Mouse (Mus musculus): ENCODE results near the gene Dynll1. TPM values are rescaled to one million over a fixed set of nuclear protein-coding genes. Genes with fewer than 3 reads are reported as not detected.

The Dynll1 gene
- polyA plus RNA-seq, 1 experiment, result 78.1 TPM

- TF ChIP-seq POLR2A (IDR thresholded peaks at IDR 0.05; ENCODE audit: low read depth, low read length) (no peak), CTCF (IDR thresholded peaks at IDR 0.05; ENCODE audit: extremely low read depth, insufficient read length, insufficient replicate concordance, low read depth, low read length) (no peak)
- 0 out of 2 replicates have a peak overlapping the region, but pooled peaks have one; percentile 2 for H3K4me3 ChIP-seq (ENCODE audit: low read depth, low read length)
- no peaks in the 10 kb centered on the region for H3K27me3 ChIP-seq (ENCODE audit: control insufficient read depth, insufficient read depth, low read length)
- no peak overlapping the region for H3K27ac ChIP-seq (ENCODE audit: insufficient read depth, low read depth, low read length)
- WGBS, result 7% methylated on average over 7 of the region's 7 CpGs
- H3K36me3 ChIP-seq (ENCODE audit: control insufficient read depth, insufficient read depth, low read length), result peaks cover 25% of the 10 kb centered on the region
- peaks cover 5% of the 10 kb centered on the region; the same call in 1 of the 2 replicates for H3K4me1 ChIP-seq (ENCODE audit: control insufficient read depth, insufficient read depth, insufficient read length, low read length)
Observed at GRCm38 (mm10) chr5:115340007-115340406, 39.2 kb upstream of the Dynll1 start.

- Histone ChIP-seq H3K36me3 (ENCODE audit: control insufficient read depth, insufficient read depth, low read length) (peaks cover 38% of the 10 kb centered on the region), H3K4me3 (ENCODE audit: low read depth, low read length) (no peak overlapping the region), H3K27me3 (ENCODE audit: control insufficient read depth, insufficient read depth, low read length) (no peaks in the 10 kb centered on the region), H3K4me1 (ENCODE audit: control insufficient read depth, insufficient read depth, insufficient read length, low read length) (no peaks in the 10 kb centered on the region), H3K27ac (ENCODE audit: insufficient read depth, low read depth, low read length) (peak overlapping the region; percentile 56; the same call in 1 of the 2 replicates)
- TF ChIP-seq POLR2A (IDR thresholded peaks at IDR 0.05; ENCODE audit: low read depth, low read length) (no peak), CTCF (IDR thresholded peaks at IDR 0.05; ENCODE audit: extremely low read depth, insufficient read length, insufficient replicate concordance, low read depth, low read length) (no peak)
- WGBS, result 73% methylated on average over 3 of the region's 3 CpGs
Observed at GRCm38 (mm10) chr5:115333626-115334025, 32.8 kb upstream of the Dynll1 start.

- no peaks in the 10 kb centered on the region for H3K27me3 ChIP-seq (ENCODE audit: control insufficient read depth, insufficient read depth, low read length)
- H3K4me3 ChIP-seq (ENCODE audit: low read depth, low read length), result no peak overlapping the region
- no peak overlapping the region for H3K27ac ChIP-seq (ENCODE audit: insufficient read depth, low read depth, low read length)
- H3K4me1 ChIP-seq (ENCODE audit: control insufficient read depth, insufficient read depth, insufficient read length, low read length), result peaks cover 3% of the 10 kb centered on the region
- H3K36me3 ChIP-seq (ENCODE audit: control insufficient read depth, insufficient read depth, low read length), result peaks cover 38% of the 10 kb centered on the region
- WGBS, result 80% methylated on average over 9 of the region's 9 CpGs
- TF ChIP-seq CTCF (IDR thresholded peaks at IDR 0.05; ENCODE audit: extremely low read depth, insufficient read length, insufficient replicate concordance, low read depth, low read length), result no peak
- no peak for TF ChIP-seq POLR2A (IDR thresholded peaks at IDR 0.05; ENCODE audit: low read depth, low read length)
Observed at GRCm38 (mm10) chr5:115330955-115331354, 30.2 kb upstream of the Dynll1 start.

GRCm38 (mm10) chr5:115327610-115328548, 27.1 kb upstream of the Dynll1 start:
- WGBS, result 1% methylated on average over 53 of the region's 55 CpGs
- H3K36me3 ChIP-seq (ENCODE audit: control insufficient read depth, insufficient read depth, low read length), result peaks cover 15% of the 10 kb centered on the region
- TF ChIP-seq CTCF (IDR thresholded peaks at IDR 0.05; ENCODE audit: extremely low read depth, insufficient read length, insufficient replicate concordance, low read depth, low read length) (no peak), POLR2A (IDR thresholded peaks at IDR 0.05; ENCODE audit: low read depth, low read length) (no peak)
- peaks cover 3% of the 10 kb centered on the region for H3K4me1 ChIP-seq (ENCODE audit: control insufficient read depth, insufficient read depth, insufficient read length, low read length)
- H3K4me3 ChIP-seq (ENCODE audit: low read depth, low read length), result peak overlapping the region; percentile 81
- no peaks in the 10 kb centered on the region for H3K27me3 ChIP-seq (ENCODE audit: control insufficient read depth, insufficient read depth, low read length)
- H3K27ac ChIP-seq (ENCODE audit: insufficient read depth, low read depth, low read length), result no peak overlapping the region

- H3K4me1 ChIP-seq (ENCODE audit: control insufficient read depth, insufficient read depth, insufficient read length, low read length), result peaks cover 3% of the 10 kb centered on the region
- H3K27me3 ChIP-seq (ENCODE audit: control insufficient read depth, insufficient read depth, low read length), result no peaks in the 10 kb centered on the region
- whole genome bisulfite sequencing, result under 1% methylated on average over 92 of the region's 97 CpGs
- H3K27ac ChIP-seq (ENCODE audit: insufficient read depth, low read depth, low read length), result peak within 1 kb of the TSS; percentile 82
- H3K4me3 ChIP-seq (ENCODE audit: low read depth, low read length), result peak within 1 kb of the TSS; percentile 81
- TF ChIP-seq POLR2A (IDR thresholded peaks at IDR 0.05; ENCODE audit: low read depth, low read length), result peak; percentile 56
- TF ChIP-seq CTCF (IDR thresholded peaks at IDR 0.05; ENCODE audit: extremely low read depth, insufficient read length, insufficient replicate concordance, low read depth, low read length), result no peak
- H3K36me3 ChIP-seq (ENCODE audit: control insufficient read depth, insufficient read depth, low read length), result peaks cover 8% of the 10 kb centered on the region
Observed at GRCm38 (mm10) chr5:115326875-115327609, 26.2 kb upstream of the Dynll1 start, which contains the start of gene Srsf9. Srsf9 (plus strand) TSS chr5:115327177.

- TF ChIP-seq CTCF (IDR thresholded peaks at IDR 0.05; ENCODE audit: extremely low read depth, insufficient read length, insufficient replicate concordance, low read depth, low read length) (no peak; the same call in 1 of the 2 replicates), POLR2A (IDR thresholded peaks at IDR 0.05; ENCODE audit: low read depth, low read length) (no peak)
- Histone ChIP-seq H3K36me3 (ENCODE audit: control insufficient read depth, insufficient read depth, low read length) (peaks cover 4% of the 10 kb centered on the region; the same call in 1 of the 2 replicates), H3K4me1 (ENCODE audit: control insufficient read depth, insufficient read depth, insufficient read length, low read length) (peaks cover 3% of the 10 kb centered on the region), H3K27me3 (ENCODE audit: control insufficient read depth, insufficient read depth, low read length) (no peaks in the 10 kb centered on the region), H3K27ac (ENCODE audit: insufficient read depth, low read depth, low read length) (peak overlapping the region; percentile 25), H3K4me3 (ENCODE audit: low read depth, low read length) (peak overlapping the region; percentile 81)
- 13% methylated on average over 11 of the region's 11 CpGs for WGBS
Observed at GRCm38 (mm10) chr5:115326256-115326831, 25.5 kb upstream of the Dynll1 start.
